Mouse (Mus musculus) MEL (cell line): Measurements from ENCODE around the gene Tmem19.

Experiments used
- CTCF ChIP-seq, 3 experiments: IDR thresholded peaks in 2 of 3; conservative IDR thresholded peaks in 1 of 3; 2 replicates each; pipeline ENCODE4 v1.5.1; 2011 to 2012; ENCODE audit warnings: low read length in 3 of 3, low read depth in 2 of 3, mild to moderate bottlenecking in 2 of 3, improper control_type of control experiment in 1 of 3, inconsistent platforms in 1 of 3, mixed read lengths in 1 of 3, moderate library complexity in 1 of 3; ENCODE audit not compliant: control insufficient read depth in 1 of 3, insufficient read depth in 1 of 3, poor library complexity in 1 of 3, severe bottlenecking in 1 of 3
- E2F4 ChIP-seq: IDR thresholded peaks from 2 replicates; pipeline ENCODE4 v1.6.1; 2011; ENCODE audit warnings: low read depth, low read length, improper control_type of control experiment, borderline replicate concordance
- EP300 ChIP-seq, 2 experiments: IDR thresholded peaks; 2 replicates each; pipeline ENCODE4 v1.6.1; 2011; ENCODE audit warnings: improper control_type of control experiment in 2 of 2, low read length in 2 of 2, low read depth in 1 of 2, mild to moderate bottlenecking in 1 of 2
- GATA1 ChIP-seq: IDR thresholded peaks from 2 replicates; pipeline ENCODE4 v1.6.1; 2011; ENCODE audit warnings: low read depth, low read length, improper control_type of control experiment
- MAFK ChIP-seq: IDR thresholded peaks from 2 replicates; pipeline ENCODE4 v1.6.1; 2011; ENCODE audit warnings: low read depth, mild to moderate bottlenecking, low read length, improper control_type of control experiment, borderline replicate concordance
- MEF2A ChIP-seq: IDR thresholded peaks from 2 replicates; pipeline ENCODE4 v1.6.1; 2014; ENCODE audit warnings: low read depth, mild to moderate bottlenecking, inconsistent platforms, low read length, improper control_type of control experiment; ENCODE audit not compliant: poor library complexity, insufficient replicate concordance, severe bottlenecking; ENCODE audit errors: extremely low read depth
- NELFE ChIP-seq: IDR thresholded peaks from 2 replicates; pipeline ENCODE4 v1.6.1; 2011; ENCODE audit warnings: low read depth, low read length, improper control_type of control experiment
- POLR2A ChIP-seq, 2 experiments: IDR thresholded peaks; 2 replicates each; pipeline ENCODE4 v1.6.1; 2011 to 2012; ENCODE audit warnings: low read length in 2 of 2, mild to moderate bottlenecking in 2 of 2, control low read depth in 1 of 2, improper control_type of control experiment in 1 of 2, low read depth in 1 of 2, moderate library complexity in 1 of 2; ENCODE audit not compliant: control insufficient read depth in 1 of 2, insufficient read depth in 1 of 2, poor library complexity in 1 of 2
- RAD21 ChIP-seq: IDR thresholded peaks from 2 replicates; pipeline ENCODE4 v1.6.1; 2011; ENCODE audit warnings: mild to moderate bottlenecking, low read depth, low read length, improper control_type of control experiment
- ZMIZ1 ChIP-seq: IDR thresholded peaks from 2 replicates; pipeline ENCODE4 v1.6.1; 2012; ENCODE audit warnings: low read depth, mild to moderate bottlenecking, inconsistent platforms, low read length, improper control_type of control experiment, moderate library complexity
- ZNF384 ChIP-seq: IDR thresholded peaks from 2 replicates; pipeline ENCODE4 v1.6.1; 2012; ENCODE audit warnings: low read depth, mild to moderate bottlenecking, inconsistent platforms, low read length, improper control_type of control experiment

GRCm38 (mm10) chr10:115350810-115351397, 11.4 kb downstream of the Tmem19 start:
- TF ChIP-seq NELFE = no peak
- no peak for TF ChIP-seq GATA1
- TF ChIP-seq RAD21 = no peak
- no peak for TF ChIP-seq CTCF (IDR thresholded peaks at IDR 0.05 in 2 of 3, conservative IDR thresholded peaks at IDR 0.05 in 1 of 3; ENCODE audit: control insufficient read depth in 1 of 3, insufficient read depth in 1 of 3, low read depth in 2 of 3, low read length in 3 of 3, poor library complexity in 1 of 3, severe bottlenecking in 1 of 3)
- no peak for TF ChIP-seq E2F4
- TF ChIP-seq ZMIZ1 = no peak
- no peak for TF ChIP-seq MAFK
- no peak for TF ChIP-seq POLR2A (IDR thresholded peaks at IDR 0.05; ENCODE audit: control insufficient read depth in 1 of 2, insufficient read depth in 1 of 2, low read depth in 1 of 2, low read length in 2 of 2, poor library complexity in 1 of 2)
- TF ChIP-seq EP300 (IDR thresholded peaks at IDR 0.05; ENCODE audit: low read depth in 1 of 2, low read length in 2 of 2) = no peak
- no peak for TF ChIP-seq MEF2A
- no peak for TF ChIP-seq ZNF384
